Mouse (Mus musculus) brain, embryonic 14.5 days (tissue): Measurements from ENCODE around the gene Mapk8ip1. TPM values are rescaled to one million over a fixed set of nuclear protein-coding genes. Genes with fewer than 3 reads are reported as not detected.

Source experiments
- DNase-seq: peaks from one replicate; pipeline ENCODE4 v3.0.0-alpha.2; 2011; ENCODE audit warnings: low read depth
- CTCF ChIP-seq: fragments of 200-500 bp; IDR thresholded peaks from 2 replicates; pipeline ENCODE4 v1.5.1; 2012; ENCODE audit warnings: inconsistent platforms, mild to moderate bottlenecking, moderate library complexity, borderline replicate concordance; ENCODE audit not compliant: insufficient read depth, insufficient read length; ENCODE audit errors: extremely low read depth
- POLR2A ChIP-seq: fragments of 200-500 bp; IDR thresholded peaks from 2 replicates; pipeline ENCODE4 v1.6.1; 2012; ENCODE audit warnings: mild to moderate bottlenecking, inconsistent platforms, borderline replicate concordance; ENCODE audit not compliant: poor library complexity, insufficient read depth, insufficient read length, severe bottlenecking; ENCODE audit errors: extremely low read depth
- polyA plus RNA-seq: library from polyadenylated mRNA; depleted of rRNA; stranded (reverse); fragments of >200 nt; gene quantifications from 2 replicates; pipeline ENCODE4 v1.2.3, GENCODE M21; 2012; rRNA removed

Gene Mapk8ip1
- 193 and 214 TPM in 2 replicates for polyA plus RNA-seq

- no peak for TF ChIP-seq CTCF
- no peak for TF ChIP-seq POLR2A
- peak; percentile 68 for DNase-seq
Measured at GRCm38 (mm10) chr2:92401091-92401561, at the start of gene Mapk8ip1. Gene Mapk8ip1, minus strand, starts transcription at chr2:92401263.

GRCm38 (mm10) chr2:92447121-92447740 is 46.2 kb upstream of the Mapk8ip1 start:
- DNase-seq = no peak
- peak; percentile 18; the same call in 1 of the 2 replicates for TF ChIP-seq CTCF
- no peak for TF ChIP-seq POLR2A

DNA sequence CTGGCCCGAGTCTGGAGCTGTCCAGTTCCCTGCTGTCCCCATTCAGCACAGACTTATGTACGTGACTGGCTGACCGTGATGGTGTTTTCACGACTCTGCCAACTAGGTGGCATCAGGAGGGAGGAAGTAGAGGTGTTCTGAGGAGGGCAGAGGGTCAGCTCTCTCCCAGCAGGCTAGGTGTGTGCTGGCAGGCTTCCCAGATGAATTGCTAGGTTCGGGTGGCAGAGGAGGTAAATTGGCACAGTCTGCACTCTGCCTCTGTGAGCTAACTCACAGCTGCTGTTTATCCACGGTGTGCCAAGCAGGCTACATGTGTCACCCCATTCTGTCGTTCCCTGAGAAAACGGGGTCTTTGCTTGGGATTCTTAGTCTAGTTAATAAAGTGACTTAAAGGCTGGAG is 45.6 kb upstream of the Mapk8ip1 start:
- TF ChIP-seq POLR2A = no peak
- no peak for TF ChIP-seq CTCF
- DNase-seq = peak; percentile 55

DNA sequence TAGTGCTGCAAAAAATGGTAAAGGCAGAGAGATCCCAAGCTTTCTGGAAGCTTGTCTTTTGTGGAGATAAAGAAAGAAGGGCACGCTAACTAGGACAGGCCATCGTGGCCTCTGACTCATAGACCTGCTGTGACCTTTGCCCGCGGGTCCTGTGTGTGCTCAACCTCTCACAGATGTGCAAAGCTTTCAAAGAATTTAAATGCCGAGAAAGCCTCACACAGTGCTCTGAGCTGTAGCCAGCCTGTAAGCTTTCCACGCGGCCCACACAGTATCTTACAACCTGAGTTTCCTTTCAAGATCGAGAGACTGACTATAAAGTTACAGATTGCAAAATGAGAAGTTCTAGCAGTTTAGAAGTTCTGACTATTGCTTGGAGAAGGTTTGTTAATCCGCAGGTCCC is 44.8 kb upstream of the Mapk8ip1 start:
- no peak for TF ChIP-seq POLR2A
- no peak for TF ChIP-seq CTCF
- DNase-seq = no peak

- TF ChIP-seq CTCF = no peak
- TF ChIP-seq POLR2A = no peak
- no peak for DNase-seq
Measured at GRCm38 (mm10) chr2:92444376-92444775, 43.3 kb upstream of the Mapk8ip1 start.

DNA sequence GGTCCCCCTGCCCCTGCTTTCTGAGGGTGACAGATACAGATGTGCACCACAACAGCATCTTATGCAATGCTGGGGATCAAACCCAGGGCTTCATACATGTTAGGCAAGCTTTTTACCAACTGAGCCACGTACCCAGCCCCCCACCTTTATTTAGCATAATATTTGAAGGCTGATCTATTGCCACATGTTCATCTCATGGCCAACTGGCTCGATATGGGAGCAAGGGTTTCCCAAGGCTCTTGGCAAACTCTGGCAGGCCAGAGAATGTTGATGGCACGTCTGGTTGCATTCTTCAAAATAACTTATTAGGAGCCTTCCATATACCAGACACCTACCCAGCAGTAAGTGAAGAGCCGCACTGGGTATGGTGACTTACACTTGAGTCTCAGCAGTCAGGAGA is 42.2 kb upstream of the Mapk8ip1 start:
- no peak for DNase-seq
- no peak for TF ChIP-seq POLR2A
- no peak for TF ChIP-seq CTCF

DNA sequence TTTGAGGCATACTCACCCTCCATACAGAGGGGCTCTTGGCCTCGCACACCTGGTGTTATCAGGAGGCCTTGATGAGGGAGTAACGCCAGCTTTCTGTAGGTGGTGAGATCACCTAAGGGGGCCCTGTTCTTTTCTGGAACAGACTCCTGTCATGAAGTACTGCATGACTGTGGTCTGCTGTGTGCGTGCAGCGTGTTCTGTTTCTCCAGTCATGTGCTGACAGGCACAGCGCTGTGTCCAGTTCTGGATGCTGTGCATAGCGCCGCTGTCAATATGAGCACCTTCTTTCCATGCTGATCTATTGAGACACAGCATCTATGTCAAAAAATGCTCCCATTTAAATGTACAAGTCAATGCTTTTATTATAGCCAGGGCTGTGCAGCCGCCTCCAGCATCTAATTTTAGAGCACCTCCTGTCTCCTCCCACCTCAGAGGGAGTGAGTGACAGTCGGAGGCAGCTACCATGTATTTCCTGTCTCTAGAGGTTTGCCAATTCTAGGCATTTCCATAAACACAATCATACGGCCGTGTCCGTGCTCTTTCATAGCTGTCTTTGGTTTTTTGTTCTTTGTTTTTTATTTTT is 41.4 kb upstream of the Mapk8ip1 start:
- TF ChIP-seq POLR2A (no peak), CTCF (no peak)
- DNase-seq = peak; percentile 53

- no peak for DNase-seq
- TF ChIP-seq POLR2A = no peak
- no peak for TF ChIP-seq CTCF
Measured at GRCm38 (mm10) chr2:92440432-92440831, 39.4 kb upstream of the Mapk8ip1 start.

GRCm38 (mm10) chr2:92438567-92438966 is 37.5 kb upstream of the Mapk8ip1 start:
- TF ChIP-seq POLR2A = no peak
- TF ChIP-seq CTCF = no peak
- no peak for DNase-seq

GRCm38 (mm10) chr2:92437875-92438274 is 36.8 kb upstream of the Mapk8ip1 start:
- DNase-seq = peak; percentile 92
- TF ChIP-seq CTCF = peak; percentile 85
- no peak for TF ChIP-seq POLR2A

DNA sequence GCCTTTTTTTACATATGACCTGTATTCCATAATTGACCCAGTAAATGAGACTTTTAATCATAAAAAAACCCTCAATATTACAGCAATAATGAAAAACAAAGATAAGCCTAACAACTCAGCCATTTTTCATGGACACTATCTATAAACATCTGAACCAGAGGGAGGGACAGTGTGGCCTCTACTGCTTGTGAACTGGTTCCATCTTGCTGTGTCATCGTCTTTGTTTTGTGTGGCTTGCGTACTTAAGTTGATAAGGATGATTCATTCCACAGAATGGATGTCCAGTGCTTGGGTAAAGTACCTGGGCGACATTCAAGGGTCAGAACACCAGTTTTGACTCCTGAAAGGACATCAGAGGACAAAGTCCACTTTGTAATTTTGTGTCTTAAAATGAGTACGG is 36.3 kb upstream of the Mapk8ip1 start:
- no peak for DNase-seq
- TF ChIP-seq CTCF = no peak
- no peak for TF ChIP-seq POLR2A

GRCm38 (mm10) chr2:92435023-92435422 is 34.0 kb upstream of the Mapk8ip1 start:
- TF ChIP-seq CTCF (no peak), POLR2A (no peak)
- no peak for DNase-seq
